ENCODE assay signal across 8 mouse cellular contexts in the genomic region with DNA sequence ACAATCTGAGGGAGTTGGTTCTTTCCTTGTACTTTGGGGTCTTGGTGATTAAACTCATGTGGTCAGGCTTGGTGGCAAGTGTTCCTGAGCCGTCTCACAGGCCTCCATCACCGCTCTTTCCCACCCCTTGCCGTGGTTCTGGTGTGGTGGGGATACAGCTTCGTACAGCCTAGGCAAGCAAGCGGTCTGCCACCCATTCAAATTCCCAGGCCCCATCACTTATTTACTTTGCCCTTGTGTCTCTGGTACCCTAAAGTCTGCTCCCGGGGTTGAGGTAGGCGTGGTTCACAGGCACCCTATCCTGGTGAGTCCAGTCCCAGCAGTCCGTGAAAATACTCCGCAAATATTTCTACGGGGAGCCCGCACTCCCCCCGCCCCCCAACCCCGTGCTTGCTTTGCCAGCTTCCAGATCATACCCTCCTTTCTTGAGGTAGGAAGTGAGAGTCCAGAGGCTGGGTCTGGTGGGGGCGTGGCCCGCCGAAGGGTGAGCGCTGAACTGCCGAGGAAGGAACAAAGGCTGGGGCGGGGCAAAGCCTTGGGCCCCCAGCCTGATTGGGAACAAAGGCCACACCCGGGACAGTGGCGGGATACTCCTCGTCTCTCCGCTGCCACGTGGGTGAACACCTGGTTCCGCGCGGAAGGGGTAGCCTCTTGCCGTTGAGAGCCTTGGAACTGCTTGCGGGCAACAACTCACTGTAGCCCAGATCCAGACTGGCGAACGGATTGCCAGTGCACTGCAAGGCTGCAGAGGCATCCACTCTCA. TPM values are rescaled to one million over a fixed set of nuclear protein-coding genes. Genes with fewer than 3 reads are reported as not detected.
A peak's percentile ranks its signal among the peaks of the same experiment; 100 is the strongest.
DNase-seq lines count a peak whose midpoint lies in the region; ATAC-seq and TF ChIP-seq lines count a peak whose summit lies in the region.

No protein-coding gene starts in this region.

- H3K4me1 ChIP-seq in intestine, embryonic 15.5 days (replicated peaks), result peaks cover 23% of the 10 kb centered on the region
- peaks cover 30% of the 10 kb centered on the region for H3K4me1 ChIP-seq in liver, postnatal 0 days (ENCODE audit: insufficient read depth)
- H3K4me1 ChIP-seq in neural tube, embryonic 11.5 days (ENCODE audit: control insufficient read depth, insufficient read depth, low read length), result peaks cover 13% of the 10 kb centered on the region

- no peak for TF ChIP-seq CTCF in liver, postnatal 0 days (IDR thresholded peaks at IDR 0.05; ENCODE audit: low read depth)

- peak overlapping the region; percentile 94 for H3K4me3 ChIP-seq in intestine, embryonic 15.5 days (replicated peaks)
- H3K4me3 ChIP-seq in liver, postnatal 0 days (ENCODE audit: low read depth, low read length), result peak overlapping the region; percentile 70
- H3K4me3 ChIP-seq in neural tube, embryonic 11.5 days (ENCODE audit: low read depth, low read length), result peak overlapping the region; percentile 95

- H3K9ac ChIP-seq in intestine, embryonic 15.5 days, result peak overlapping the region; percentile 98
- peak overlapping the region; percentile 35 for H3K9ac ChIP-seq in liver, postnatal 0 days (replicated peaks)
- peak overlapping the region; percentile 97 for H3K9ac ChIP-seq in neural tube, embryonic 11.5 days (ENCODE audit: low read length)

- peak; percentile 71 for ATAC-seq in granulocyte monocyte progenitor cell, adult 5-6 weeks (replicated peaks; ENCODE audit: poor library complexity, severe bottlenecking)
- ATAC-seq in intestine, embryonic 15.5 days, result peak; percentile 72
- ATAC-seq in liver, postnatal 0 days, result peak; percentile 2; the same call in 1 of the 2 replicates
- ATAC-seq in neural tube, embryonic 11.5 days (ENCODE audit: insufficient read depth, low FRiP score, low TSS enrichment), result peak; percentile 67

- H3K36me3 ChIP-seq in intestine, embryonic 15.5 days, result peaks cover 16% of the 10 kb centered on the region
- peaks cover 19% of the 10 kb centered on the region for H3K36me3 ChIP-seq in liver, postnatal 0 days (replicated peaks; ENCODE audit: insufficient read depth, low read length)
- peaks cover 16% of the 10 kb centered on the region for H3K36me3 ChIP-seq in neural tube, embryonic 11.5 days (ENCODE audit: control insufficient read depth, insufficient read depth, low read length)

- H3K9me3 ChIP-seq in intestine, embryonic 15.5 days, result no peaks in the 10 kb centered on the region
- no peaks in the 10 kb centered on the region for H3K9me3 ChIP-seq in liver, postnatal 0 days (ENCODE audit: low read length)
- H3K9me3 ChIP-seq in neural tube, embryonic 11.5 days (ENCODE audit: control insufficient read depth, low read length), result no peaks in the 10 kb centered on the region

- peak; percentile 76 for DNase-seq in left cerebral cortex, postnatal 4 days
- DNase-seq in left cerebral cortex, adult 18-20 months (ENCODE audit: low spot score in 2 of 2), result no peak
- DNase-seq in cerebellum, postnatal 25 days, result peak; percentile 38 to 64
- peak; percentile 78 for DNase-seq in liver, postnatal 0 days
- DNase-seq in neural tube, embryonic 11.5 days (ENCODE audit: low spot score), result peak; percentile 91
- peak; percentile 66 to 76 for DNase-seq in thymus, postnatal 10 days (ENCODE audit: low spot score in 2 of 2)

- intact Hi-C loops in left cerebral cortex, postnatal 4 days (cut with DNase I), result no loop called here

- WGBS in intestine, embryonic 15.5 days, result 2% methylated on average over 31 of the region's 31 CpGs
- 4% methylated on average over 31 of the region's 31 CpGs for WGBS in liver, postnatal 0 days (ENCODE audit: insufficient replicate concordance)
- WGBS in neural tube, embryonic 11.5 days, result 3% methylated on average over 31 of the region's 31 CpGs

- peak overlapping the region; percentile 91 for H3K4me2 ChIP-seq in intestine, embryonic 15.5 days (replicated peaks)
- peak overlapping the region; percentile 96 for H3K4me2 ChIP-seq in liver, postnatal 0 days (ENCODE audit: low read depth, low read length)
- H3K4me2 ChIP-seq in neural tube, embryonic 11.5 days (ENCODE audit: low read depth), result peak overlapping the region; percentile 98

- no peaks in the 10 kb centered on the region for H3K27me3 ChIP-seq in intestine, embryonic 15.5 days (replicated peaks)
- no peaks in the 10 kb centered on the region for H3K27me3 ChIP-seq in liver, postnatal 0 days (ENCODE audit: insufficient read depth, low read length)
- H3K27me3 ChIP-seq in neural tube, embryonic 11.5 days (ENCODE audit: control insufficient read depth, insufficient read depth, low read length), result no peaks in the 10 kb centered on the region

- TF ChIP-seq EP300 in liver, postnatal 0 days (IDR thresholded peaks at IDR 0.05; ENCODE audit: low read depth), result no peak

- peak overlapping the region; percentile 100 for H3K27ac ChIP-seq in intestine, embryonic 15.5 days
- peak overlapping the region; percentile 1; the same call in 1 of the 2 replicates for H3K27ac ChIP-seq in liver, postnatal 0 days (ENCODE audit: low read depth)
- peak overlapping the region; percentile 99 for H3K27ac ChIP-seq in neural tube, embryonic 11.5 days (ENCODE audit: low read depth, low read length)

RNA-seq across cellular contexts. Expression of a gene that starts 11.7 kb away (rescaled TPM):
- total RNA-seq in left cerebral cortex, postnatal 4 days (2021), result 100 to 1,000 TPM; 120 to 122 TPM
- 100 to 1,000 TPM; 132 to 156 TPM for total RNA-seq in left cerebral cortex, adult 18-20 months (2021)
- total RNA-seq in granulocyte monocyte progenitor cell, adult 5-6 weeks (2014; fragmentation: Nextera tagmentation), result 117 and 163 TPM in 2 replicates
- total RNA-seq in granulocyte monocyte progenitor cell, adult 5-6 weeks (2017), result 162 and 196 TPM in 2 replicates
- polyA plus RNA-seq in intestine, embryonic 15.5 days (2015; fragmentation: Nextera tagmentation; extraction: Ambion mirVana), result 162 and 177 TPM in 2 replicates
- 132 TPM in 2 replicates for polyA plus RNA-seq in liver, postnatal 0 days (2015; fragmentation: Nextera tagmentation; extraction: Ambion mirVana)
- 120 and 126 TPM in 2 replicates for polyA plus RNA-seq in neural tube, embryonic 11.5 days (2014; fragmentation: Nextera tagmentation; extraction: Ambion mirVana)

RNA-seq across cellular contexts. Expression of a gene that starts 13.1 kb away (rescaled TPM):
- 10 to 100 TPM; 35.1 to 36.6 TPM for total RNA-seq in left cerebral cortex, postnatal 4 days (2021)
- total RNA-seq in left cerebral cortex, adult 18-20 months (2021), result 10 to 100 TPM; 35.3 to 38.3 TPM
- total RNA-seq in granulocyte monocyte progenitor cell, adult 5-6 weeks (2014; fragmentation: Nextera tagmentation), result 8.5 and 19.8 TPM in 2 replicates
- total RNA-seq in granulocyte monocyte progenitor cell, adult 5-6 weeks (2017), result 4.9 and 11.9 TPM in 2 replicates
- polyA plus RNA-seq in intestine, embryonic 15.5 days (2015; fragmentation: Nextera tagmentation; extraction: Ambion mirVana), result 20.7 and 21.2 TPM in 2 replicates
- polyA plus RNA-seq in liver, postnatal 0 days (2015; fragmentation: Nextera tagmentation; extraction: Ambion mirVana), result 5.6 and 7.2 TPM in 2 replicates
- 30.7 and 33.5 TPM in 2 replicates for polyA plus RNA-seq in neural tube, embryonic 11.5 days (2014; fragmentation: Nextera tagmentation; extraction: Ambion mirVana)

RNA-seq across cellular contexts. Expression of a gene that starts 15.1 kb away (rescaled TPM):
- 100 to 1,000 TPM; 198 to 213 TPM for total RNA-seq in left cerebral cortex, postnatal 4 days (2021)
- total RNA-seq in left cerebral cortex, adult 18-20 months (2021), result 100 to 1,000 TPM; 234 to 240 TPM
- total RNA-seq in granulocyte monocyte progenitor cell, adult 5-6 weeks (2014; fragmentation: Nextera tagmentation), result 196 and 197 TPM in 2 replicates
- total RNA-seq in granulocyte monocyte progenitor cell, adult 5-6 weeks (2017), result 126 and 132 TPM in 2 replicates
- polyA plus RNA-seq in intestine, embryonic 15.5 days (2015; fragmentation: Nextera tagmentation; extraction: Ambion mirVana), result 109 and 118 TPM in 2 replicates
- 53.8 and 59.8 TPM in 2 replicates for polyA plus RNA-seq in liver, postnatal 0 days (2015; fragmentation: Nextera tagmentation; extraction: Ambion mirVana)
- 189 and 194 TPM in 2 replicates for polyA plus RNA-seq in neural tube, embryonic 11.5 days (2014; fragmentation: Nextera tagmentation; extraction: Ambion mirVana)

RNA-seq across cellular contexts. Expression of a gene that starts 24.0 kb away (rescaled TPM):
- 100 to 1,000 TPM; 412 to 415 TPM for total RNA-seq in left cerebral cortex, postnatal 4 days (2021)
- total RNA-seq in left cerebral cortex, adult 18-20 months (2021), result 100 to 1,000 TPM; 206 to 207 TPM
- total RNA-seq in granulocyte monocyte progenitor cell, adult 5-6 weeks (2014; fragmentation: Nextera tagmentation), result 599 and 728 TPM in 2 replicates
- total RNA-seq in granulocyte monocyte progenitor cell, adult 5-6 weeks (2017), result 489 and 493 TPM in 2 replicates
- 218 and 244 TPM in 2 replicates for polyA plus RNA-seq in intestine, embryonic 15.5 days (2015; fragmentation: Nextera tagmentation; extraction: Ambion mirVana)
- polyA plus RNA-seq in liver, postnatal 0 days (2015; fragmentation: Nextera tagmentation; extraction: Ambion mirVana), result 56.0 and 59.1 TPM in 2 replicates
- 512 and 523 TPM in 2 replicates for polyA plus RNA-seq in neural tube, embryonic 11.5 days (2014; fragmentation: Nextera tagmentation; extraction: Ambion mirVana)

RNA-seq across cellular contexts. Expression of a gene that starts 25.0 kb away (rescaled TPM):
- under 1 TPM; 0.32 to 0.36 TPM for total RNA-seq in left cerebral cortex, postnatal 4 days (2021)
- total RNA-seq in left cerebral cortex, adult 18-20 months (2021), result under 1 TPM in 1 of 2 experiments, not detected in 1; 0.28 TPM
- not detected in 2 replicates for total RNA-seq in granulocyte monocyte progenitor cell, adult 5-6 weeks (2014; fragmentation: Nextera tagmentation)
- total RNA-seq in granulocyte monocyte progenitor cell, adult 5-6 weeks (2017), result not detected in 2 replicates
- polyA plus RNA-seq in intestine, embryonic 15.5 days (2015; fragmentation: Nextera tagmentation; extraction: Ambion mirVana), result 0.41 and 0.53 TPM in 2 replicates
- 103 and 122 TPM in 2 replicates for polyA plus RNA-seq in liver, postnatal 0 days (2015; fragmentation: Nextera tagmentation; extraction: Ambion mirVana)
- polyA plus RNA-seq in neural tube, embryonic 11.5 days (2014; fragmentation: Nextera tagmentation; extraction: Ambion mirVana), result not detected in 2 replicates

Comparison
In these comparisons a context has a peak if more than half of its experiments do, and no peak if none do; other contexts are left out.
1. DNase-seq: peak in left cerebral cortex, postnatal 4 days (single experiment), cerebellum, postnatal 25 days (2 of 2), liver, postnatal 0 days (single experiment), neural tube, embryonic 11.5 days (single experiment) and thymus, postnatal 10 days (2 of 2); none in left cerebral cortex, adult 18-20 months (0 of 2).
2. ATAC-seq: peak in every context shown above with its lines; median percentile 72 in intestine, embryonic 15.5 days; 71 in granulocyte monocyte progenitor cell, adult 5-6 weeks; 67 in neural tube, embryonic 11.5 days; 2 in liver, postnatal 0 days.
3. H3K27ac ChIP-seq: peak in every context shown above with its lines; median percentile 100 in intestine, embryonic 15.5 days; 99 in neural tube, embryonic 11.5 days; 1 in liver, postnatal 0 days.
4. H3K9ac ChIP-seq: peak in every context shown above with its lines; median percentile 98 in intestine, embryonic 15.5 days; 97 in neural tube, embryonic 11.5 days; 35 in liver, postnatal 0 days.
5. Peak in every context shown above with its lines, with median percentiles within 50 percentile points of each other: H3K4me2 ChIP-seq and H3K4me3 ChIP-seq.